Mouse (Mus musculus): ENCODE measurements around the gene Ntsr1.

Ntsr1 gene

DNA sequence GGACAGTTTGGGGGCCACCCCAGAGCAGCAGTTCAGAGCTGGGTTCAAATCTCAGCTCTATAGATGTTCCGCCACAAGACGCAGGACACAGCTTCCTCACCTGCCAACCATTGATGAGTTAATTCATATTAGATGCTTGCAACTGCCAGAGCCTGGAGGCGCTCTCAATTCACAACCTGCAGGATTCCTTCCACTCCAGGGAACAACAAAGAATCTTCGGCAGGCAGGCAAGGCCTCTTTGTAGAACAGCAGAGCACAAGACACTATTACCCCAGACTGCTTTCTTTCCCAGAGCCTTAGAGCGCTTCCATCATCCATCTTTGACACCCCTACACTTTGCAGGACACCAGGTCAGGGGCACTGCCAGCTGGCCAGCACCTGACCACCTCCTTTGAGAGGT is 6.5 kb downstream of the Ntsr1 start:
- DNase-seq (ENCODE audit: extremely low read depth, low read depth, low spot score): no peak

DNA sequence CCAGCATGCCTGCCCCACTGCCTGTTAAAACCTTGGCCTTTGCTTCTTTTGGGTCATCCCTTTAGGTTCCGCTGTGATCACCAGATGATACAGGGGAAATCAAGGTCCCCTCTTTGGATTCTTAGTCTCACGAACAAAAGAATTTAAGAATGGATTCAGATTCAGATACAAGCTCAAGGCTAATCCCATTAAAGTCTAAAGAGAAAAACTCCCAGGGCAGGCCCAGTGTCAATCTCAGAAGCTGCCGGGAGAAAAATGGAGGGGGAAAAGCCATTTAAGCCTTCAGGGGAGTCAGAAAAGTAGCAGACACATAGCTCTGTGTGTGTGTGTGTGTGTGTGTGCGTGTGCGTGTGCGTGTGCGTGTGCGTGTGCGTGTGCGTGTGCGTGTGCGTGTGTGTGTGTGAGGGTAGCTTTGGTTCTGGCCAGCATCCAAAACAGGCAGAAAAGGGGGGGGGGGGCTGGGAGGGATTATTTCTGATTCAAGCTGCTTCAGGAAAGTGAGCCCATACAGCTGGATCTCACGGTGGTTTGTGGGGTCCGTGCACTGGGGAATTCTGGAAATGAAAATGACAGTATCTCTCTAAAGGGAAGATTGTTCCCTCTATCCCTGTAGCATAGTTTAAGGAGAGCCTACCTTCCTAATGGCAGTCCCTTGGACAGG is 8.8 kb downstream of the Ntsr1 start:
- no peak for DNase-seq (ENCODE audit: extremely low read depth, low read depth, low spot score)

DNA sequence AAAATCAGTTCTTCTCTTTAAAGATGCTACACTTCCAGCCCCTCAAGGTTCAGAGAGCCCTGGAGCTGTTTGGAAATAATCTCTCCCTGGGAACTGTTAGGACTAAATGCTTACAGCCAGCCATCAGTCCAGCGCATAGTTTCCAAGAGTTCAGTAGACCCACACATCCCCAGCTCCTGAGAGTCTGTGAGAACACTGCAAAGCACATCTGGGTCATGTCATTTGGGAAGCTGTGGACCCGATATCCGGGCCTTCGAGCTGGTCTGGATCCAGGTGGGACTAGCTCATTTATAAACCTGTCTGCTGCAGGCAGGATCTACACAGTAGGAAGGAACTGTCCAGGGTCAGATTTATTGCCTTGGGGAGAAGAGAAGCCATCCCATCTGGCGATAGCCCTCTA is 11.1 kb downstream of the Ntsr1 start:
- no peak for DNase-seq (ENCODE audit: extremely low read depth, low read depth, low spot score)

DNA sequence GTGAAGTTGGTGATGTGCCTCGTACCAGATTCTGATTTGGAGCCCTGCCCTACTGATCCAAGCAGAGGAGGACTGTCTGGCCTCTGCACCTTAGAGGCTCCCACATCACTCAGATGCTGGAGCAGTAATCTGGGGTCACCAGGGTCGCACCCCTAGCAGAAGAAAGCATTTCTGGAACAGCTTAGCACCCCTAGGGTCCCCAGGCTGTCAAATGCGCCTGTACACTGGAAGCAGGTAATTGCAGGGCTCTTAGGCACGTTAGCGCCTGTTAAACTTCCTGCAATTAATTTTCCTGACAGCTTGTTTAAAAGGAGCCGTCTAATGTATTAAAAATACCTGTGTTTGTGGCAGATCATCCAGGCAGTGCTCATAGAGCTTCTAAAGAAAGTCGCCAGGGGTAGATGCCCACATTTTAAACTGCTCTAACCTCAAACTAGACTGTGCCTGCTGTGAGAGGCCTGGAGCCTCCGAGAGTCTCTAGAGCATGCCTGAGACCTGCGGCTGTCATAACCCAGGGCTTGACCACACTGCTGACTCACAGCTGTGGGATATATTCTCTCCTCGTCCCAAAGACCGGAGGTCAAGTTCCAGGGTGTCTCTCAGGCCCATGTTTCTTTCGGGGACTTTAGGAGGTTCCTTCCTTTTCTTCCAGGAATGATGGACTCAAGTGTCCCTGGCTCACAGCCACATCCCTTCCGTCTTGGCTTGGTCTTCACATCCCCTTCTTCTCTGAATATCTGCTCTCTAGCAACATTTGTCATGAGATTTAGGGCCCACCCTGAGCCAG is 12.3 kb downstream of the Ntsr1 start:
- DNase-seq (ENCODE audit: extremely low read depth, low read depth, low spot score): no peak

DNA sequence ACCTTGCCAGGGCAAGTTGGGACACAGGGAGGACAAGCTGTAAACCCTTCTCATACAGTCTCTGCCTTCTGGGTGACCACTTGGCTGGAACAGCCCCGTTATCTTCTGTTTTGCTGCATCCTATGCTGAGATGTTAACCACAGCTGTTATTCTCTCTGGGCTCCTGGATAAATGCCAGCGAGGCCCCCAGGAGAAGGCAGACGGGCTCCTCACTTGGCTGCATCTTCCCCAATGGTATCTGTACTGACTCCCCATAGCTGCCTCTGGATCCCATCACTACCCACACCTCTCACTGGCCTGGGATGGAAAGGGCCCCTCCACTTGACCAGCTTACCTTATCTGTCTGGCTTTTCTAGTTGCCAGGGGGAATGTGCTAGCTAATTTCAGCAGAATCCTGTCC is 13.2 kb downstream of the Ntsr1 start:
- DNase-seq (ENCODE audit: extremely low read depth, low read depth, low spot score): no peak

DNA sequence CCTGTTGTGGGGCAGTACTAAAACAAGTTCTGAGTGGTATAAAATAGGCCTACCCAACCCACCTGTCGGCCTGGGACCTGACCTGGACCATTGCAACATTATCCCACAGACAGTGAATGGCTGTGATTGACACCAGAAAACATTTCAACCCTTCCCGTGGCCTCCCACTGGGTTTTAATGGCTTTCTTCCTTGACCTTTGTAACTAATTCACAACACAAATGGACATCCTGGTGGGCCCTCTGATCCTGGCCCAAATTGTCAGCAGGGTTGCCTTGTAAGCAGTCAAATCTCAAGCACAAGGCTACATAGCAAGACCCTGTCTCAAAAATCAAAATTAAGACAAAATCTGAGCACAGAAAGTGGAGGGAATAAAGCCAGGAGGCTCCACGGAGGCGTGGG is 14.1 kb downstream of the Ntsr1 start:
- DNase-seq (ENCODE audit: extremely low read depth, low read depth, low spot score): no peak

DNA sequence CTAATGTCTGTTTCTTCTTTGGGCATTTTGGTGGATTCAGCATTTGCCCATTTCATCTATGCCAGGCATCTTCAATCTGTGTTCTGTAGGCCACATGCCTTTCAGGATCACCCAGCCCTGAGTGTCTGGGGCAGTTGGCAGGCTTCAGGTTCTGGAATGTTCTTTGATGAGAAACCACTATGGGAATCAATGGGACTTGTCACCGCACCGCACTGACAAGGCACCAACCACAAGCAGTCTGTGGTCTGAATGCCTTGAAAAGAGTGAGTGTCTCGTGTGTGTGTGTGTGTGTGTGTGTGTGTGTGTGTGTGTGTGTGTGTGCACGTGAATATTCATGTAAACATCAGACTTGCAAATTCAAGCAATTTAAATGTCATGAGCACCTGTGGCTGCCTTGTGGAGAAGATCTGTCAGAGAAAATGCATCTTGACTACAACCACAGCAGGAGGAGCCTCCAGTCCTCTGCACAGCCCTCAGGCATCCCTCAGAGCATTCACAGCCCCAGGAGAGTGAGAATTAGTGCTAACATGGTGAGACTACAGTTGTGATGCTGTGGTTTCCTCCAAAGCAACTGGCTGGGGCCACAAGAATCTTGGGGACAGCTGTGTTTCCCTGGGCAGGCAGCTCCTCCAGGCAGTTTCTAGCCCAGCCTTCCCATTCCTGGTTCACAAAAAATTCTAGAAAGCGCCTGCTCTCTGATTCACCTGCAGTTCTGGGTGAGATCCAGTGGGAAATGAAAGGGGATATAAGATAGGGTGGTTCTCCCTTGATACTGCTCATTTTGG is 21.9 kb downstream of the Ntsr1 start:
- no peak for DNase-seq (ENCODE audit: extremely low read depth, low read depth, low spot score)

DNA sequence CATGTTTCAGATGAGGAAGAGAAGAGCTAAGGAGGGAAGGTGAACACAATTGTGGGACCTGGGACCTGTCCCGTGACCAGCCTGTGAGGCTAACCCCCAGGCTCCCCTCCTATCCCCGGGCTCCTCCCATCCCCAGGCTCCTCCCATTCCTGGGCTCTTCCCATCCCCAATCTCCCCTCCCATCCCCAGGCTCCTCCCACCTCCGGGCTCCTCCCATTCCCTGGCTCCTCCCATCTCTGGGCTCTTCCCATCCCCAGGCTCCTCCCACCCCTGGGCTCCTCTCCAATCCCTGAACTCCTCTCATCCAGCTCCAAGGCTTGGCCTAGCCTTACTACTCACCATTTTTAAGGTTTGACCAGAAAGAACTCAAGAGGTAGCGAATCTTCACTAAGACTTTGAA is 23.0 kb downstream of the Ntsr1 start:
- DNase-seq (ENCODE audit: extremely low read depth, low read depth, low spot score): no peak

DNA sequence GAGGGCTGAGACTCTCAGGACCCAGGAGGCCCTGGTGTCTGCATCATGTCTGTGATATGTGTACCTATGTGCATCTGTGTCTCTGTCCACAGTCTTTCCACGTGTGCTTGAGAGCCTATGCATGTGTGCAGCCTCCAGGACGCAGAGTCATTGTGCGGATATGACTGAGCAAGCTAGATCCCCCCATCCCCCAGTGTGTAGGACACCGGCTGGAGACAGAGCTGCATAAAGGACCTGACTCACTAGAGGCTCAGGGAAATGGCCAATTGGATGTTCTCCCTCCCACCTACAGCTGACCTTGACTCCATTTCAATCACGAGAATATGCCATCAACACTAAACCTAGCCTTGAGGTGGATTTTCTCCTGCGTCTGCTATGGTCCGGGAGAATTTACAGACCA is 27.7 kb downstream of the Ntsr1 start:
- no peak for DNase-seq (ENCODE audit: extremely low read depth, low read depth, low spot score)

GRCm38 (mm10) chr2:180527883-180528282 is 28.1 kb downstream of the Ntsr1 start:
- no peak for DNase-seq (ENCODE audit: extremely low read depth, low read depth, low spot score)

- DNase-seq (ENCODE audit: extremely low read depth, low read depth, low spot score): no peak
Observed at GRCm38 (mm10) chr2:180530130-180530529, 30.4 kb downstream of the Ntsr1 start.

GRCm38 (mm10) chr2:180530584-180530983 is 30.8 kb downstream of the Ntsr1 start:
- no peak for DNase-seq (ENCODE audit: extremely low read depth, low read depth, low spot score)

GRCm38 (mm10) chr2:180531671-180532385 is 32.1 kb downstream of the Ntsr1 start:
- no peak for DNase-seq (ENCODE audit: extremely low read depth, low read depth, low spot score)

DNA sequence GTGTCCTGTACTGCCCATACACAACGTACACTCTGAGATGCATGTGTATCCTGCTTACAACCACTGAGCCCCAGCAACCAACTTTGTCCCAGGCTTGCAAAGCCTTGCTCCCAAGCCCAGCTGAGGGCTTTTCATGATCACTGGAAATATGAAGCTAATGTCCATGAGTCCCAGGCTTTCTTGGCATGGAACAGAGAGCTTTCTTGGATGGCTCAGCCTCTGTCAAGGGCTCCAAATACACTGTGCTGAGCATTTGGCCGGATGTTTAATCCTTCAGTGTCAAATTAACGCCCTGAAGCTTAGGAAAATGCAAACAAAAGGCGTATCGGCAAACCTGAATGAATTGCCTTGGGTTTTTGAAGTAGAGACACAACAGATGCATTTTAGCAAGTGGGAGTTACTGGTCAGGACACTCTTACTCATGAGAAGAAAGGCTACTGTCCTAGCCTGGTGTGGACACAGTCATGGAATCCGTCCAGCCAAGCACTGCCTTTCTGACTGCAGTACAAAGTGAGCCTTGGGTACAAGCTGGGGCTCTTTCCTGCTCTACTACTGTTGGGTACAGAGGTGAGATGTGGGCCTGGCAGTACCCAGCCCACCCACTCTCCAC is 32.7 kb downstream of the Ntsr1 start:
- DNase-seq (ENCODE audit: extremely low read depth, low read depth, low spot score): no peak

- DNase-seq (ENCODE audit: extremely low read depth, low read depth, low spot score): no peak
Observed at GRCm38 (mm10) chr2:180533237-180533636, 33.5 kb downstream of the Ntsr1 start.

DNA sequence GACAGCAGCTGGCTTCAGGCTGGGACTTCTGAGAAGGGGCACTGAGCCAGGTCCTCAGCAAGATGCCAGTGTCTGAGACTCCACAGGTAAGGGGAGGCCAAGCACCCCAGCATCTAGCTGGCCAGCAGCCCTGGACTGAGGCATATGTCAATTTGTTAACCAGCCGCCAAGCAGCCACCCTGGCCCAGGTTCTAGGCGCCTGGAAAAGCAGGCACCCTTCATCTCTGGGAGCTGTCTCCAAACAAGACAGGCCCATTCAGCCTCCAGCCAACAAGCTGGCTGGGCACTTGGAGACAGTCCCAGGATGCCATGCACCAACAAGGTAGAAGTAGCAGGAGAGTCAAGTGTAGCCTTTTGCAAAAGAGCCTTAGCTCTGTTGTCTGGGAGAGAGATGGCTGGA is 43.9 kb downstream of the Ntsr1 start:
- no peak for DNase-seq (ENCODE audit: extremely low read depth, low read depth, low spot score)

DNA sequence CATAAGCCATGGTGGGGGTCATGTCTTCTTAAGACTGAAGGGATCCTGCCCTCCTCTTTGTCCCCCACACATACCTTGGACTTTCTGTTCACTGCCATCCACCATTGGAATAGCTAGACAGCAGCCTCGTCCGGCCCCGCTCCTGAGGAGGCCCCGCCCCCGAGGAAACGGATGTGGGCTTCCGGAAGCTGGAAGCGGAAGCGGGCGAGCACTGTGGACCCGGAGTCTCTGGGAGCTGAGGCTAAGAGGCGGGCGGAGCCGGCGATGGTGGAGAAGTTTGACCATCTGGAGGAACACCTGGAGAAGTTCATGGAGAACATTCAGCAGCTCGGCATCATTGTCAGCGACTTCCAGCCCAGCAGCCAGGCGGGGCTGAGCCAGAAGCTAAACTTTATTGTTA is 45.3 kb downstream of the Ntsr1 start:
- no peak for DNase-seq (ENCODE audit: extremely low read depth, low read depth, low spot score)

GRCm38 (mm10) chr2:180547384-180548106 is 47.8 kb downstream of the Ntsr1 start:
- DNase-seq (ENCODE audit: extremely low read depth, low read depth, low spot score): no peak

- DNase-seq (ENCODE audit: extremely low read depth, low read depth, low spot score): no peak
Observed at GRCm38 (mm10) chr2:180552340-180552739, 52.6 kb downstream of the Ntsr1 start.

DNA sequence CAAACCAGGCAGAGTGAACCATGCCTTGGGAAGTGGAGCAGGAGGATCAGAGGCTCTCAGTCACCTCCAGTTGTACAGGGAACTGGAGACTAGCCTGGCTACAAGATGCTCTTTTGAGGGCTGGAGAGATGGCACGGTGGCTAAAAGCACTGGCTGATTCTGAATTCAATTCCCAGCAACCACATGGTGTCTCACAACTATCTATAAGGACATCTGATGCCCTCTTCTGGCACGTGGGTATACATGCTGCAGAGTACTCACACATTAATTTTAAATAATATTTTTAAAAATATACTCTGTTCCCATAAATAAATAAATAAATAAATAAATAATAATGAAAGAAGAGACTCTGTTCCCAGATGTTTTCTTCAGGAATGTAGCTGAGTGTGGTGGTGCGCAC is 55.4 kb downstream of the Ntsr1 start:
- DNase-seq (ENCODE audit: extremely low read depth, low read depth, low spot score): no peak

Measured in fat pad, adult 2 months (tissue).